Mouse (Mus musculus) erythroblast, embryonic 14.5 days (primary cell): ENCODE results near the gene 2300003K06Rik. TPM values are rescaled to one million over a fixed set of nuclear protein-coding genes. Genes with fewer than 3 reads are reported as not detected.
"Not testable (repeated sequence)": the region's sequence is repeated elsewhere in the genome, so short reads cannot be mapped to it uniquely, and the experiment has no call there.

Experiments used
- H3K27me3 ChIP-seq: 2 replicates; pipeline ENCODE4 v1.6.1; 2012; ENCODE audit warnings: inconsistent platforms; ENCODE audit not compliant: control insufficient read depth
- H3K36me3 ChIP-seq: 2 replicates; pipeline ENCODE4 v1.6.1; 2012; ENCODE audit warnings: mild to moderate bottlenecking, inconsistent platforms; ENCODE audit not compliant: control insufficient read depth
- H3K4me1 ChIP-seq: 2 replicates; pipeline ENCODE4 v1.6.1; 2012; ENCODE audit warnings: inconsistent platforms; ENCODE audit not compliant: control insufficient read depth
- H3K4me3 ChIP-seq: replicated peaks from 2 replicates; pipeline ENCODE3; 2012; ENCODE audit warnings: moderate library complexity, mild to moderate bottlenecking, inconsistent platforms
- H3K9me3 ChIP-seq: 2 replicates; pipeline ENCODE4 v1.6.1; 2012; ENCODE audit warnings: low read length, inconsistent platforms, mixed read lengths; ENCODE audit not compliant: control insufficient read depth
- GATA1 ChIP-seq: IDR thresholded peaks from 2 replicates; pipeline ENCODE4 v1.6.1; 2012; ENCODE audit warnings: low read length, inconsistent platforms, mixed read lengths
- TAL1 ChIP-seq: IDR thresholded peaks from 3 replicates; pipeline ENCODE4 v1.6.1; 2012; ENCODE audit warnings: low read length, inconsistent platforms, mixed read lengths
- polyA plus RNA-seq: library from polyadenylated mRNA; stranded (reverse); fragments of >175 nt; gene quantifications from 2 replicates; pipeline ENCODE4 v1.2.3, GENCODE M21; 2012

2300003K06Rik gene
- not detected in 2 replicates for polyA plus RNA-seq

DNA sequence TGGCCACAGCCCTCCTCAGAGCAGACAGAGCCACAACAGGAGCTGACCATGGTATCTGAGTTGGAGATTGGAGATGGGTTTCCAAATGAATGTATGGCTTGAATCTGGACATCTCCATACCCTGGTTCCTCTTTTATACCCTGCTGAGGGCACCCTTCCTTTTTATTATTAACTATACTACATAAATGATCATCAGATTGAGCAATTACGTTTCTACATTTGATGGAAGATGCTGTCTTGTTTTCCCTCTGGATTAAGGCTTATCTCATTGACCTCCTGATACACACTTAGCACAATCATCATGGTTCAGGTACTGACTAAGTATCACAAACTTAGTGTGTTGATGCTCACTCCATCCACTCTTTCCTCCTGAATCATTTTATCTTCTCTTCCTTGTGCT, at the start of gene 2300003K06Rik:
TSS of gene 2300003K06Rik (minus strand) at position 101 of the 400 bp plus-strand sequence.
- Histone ChIP-seq H3K36me3 (no peaks in the 10 kb centered on the region), H3K9me3 (peaks cover 15% of the 10 kb centered on the region), H3K27me3 (no peaks in the 10 kb centered on the region), H3K4me1 (no peaks in the 10 kb centered on the region), H3K4me3 (no peak within 1 kb of the TSS)
- TF ChIP-seq TAL1 (no peak), GATA1 (no peak)

DNA sequence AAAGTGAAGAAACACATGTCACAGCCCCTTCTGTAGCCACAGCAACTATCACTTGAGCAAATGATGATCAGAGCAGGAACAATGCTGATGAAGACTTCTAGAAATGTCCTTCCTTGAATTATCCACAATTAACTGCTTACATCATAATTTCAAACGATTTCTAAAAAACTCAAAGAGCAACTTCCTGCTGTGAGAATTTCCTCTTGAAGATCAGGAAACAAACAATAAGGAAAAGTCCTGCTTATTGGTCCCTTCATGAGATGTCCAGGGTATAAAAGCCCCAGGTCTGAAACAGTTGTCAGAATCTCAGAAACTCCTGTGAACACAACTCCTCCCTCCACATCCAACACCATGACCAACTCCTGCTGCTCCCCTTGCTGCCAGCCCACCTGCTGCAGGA, 41.0 kb upstream of the 2300003K06Rik start, which contains the start of gene Gm11567:
TSS of gene Gm11567 (plus strand) at position 301 of the 400 bp plus-strand sequence.
- H3K27me3 ChIP-seq, H3K36me3 ChIP-seq, H3K4me1 ChIP-seq, H3K4me3 ChIP-seq, H3K9me3 ChIP-seq: not testable (repeated sequence)

DNA sequence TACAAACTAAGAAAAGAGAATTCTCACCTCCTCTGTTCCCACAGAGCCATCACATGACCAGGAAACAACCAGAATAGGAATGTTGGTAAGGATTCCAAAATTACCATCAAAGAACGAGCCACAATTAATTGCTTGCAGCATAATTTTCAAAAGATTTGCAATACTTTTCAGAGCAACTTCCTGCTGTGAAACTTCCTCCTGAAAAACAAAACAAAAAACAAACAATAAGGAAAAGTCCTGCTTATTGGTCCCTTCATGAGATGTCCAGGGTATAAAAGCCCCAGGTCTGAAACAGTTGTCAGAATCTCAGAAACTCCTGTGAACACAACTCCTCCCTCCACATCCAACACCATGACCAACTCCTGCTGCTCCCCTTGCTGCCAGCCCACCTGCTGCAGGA, 35.2 kb upstream of the 2300003K06Rik start, which contains the start of gene Krtap9-1:
TSS of gene Krtap9-1 (plus strand) at position 301 of the 400 bp plus-strand sequence.
- not testable (repeated sequence) for H3K4me1 ChIP-seq, H3K9me3 ChIP-seq, H3K36me3 ChIP-seq, H3K27me3 ChIP-seq, H3K4me3 ChIP-seq

DNA sequence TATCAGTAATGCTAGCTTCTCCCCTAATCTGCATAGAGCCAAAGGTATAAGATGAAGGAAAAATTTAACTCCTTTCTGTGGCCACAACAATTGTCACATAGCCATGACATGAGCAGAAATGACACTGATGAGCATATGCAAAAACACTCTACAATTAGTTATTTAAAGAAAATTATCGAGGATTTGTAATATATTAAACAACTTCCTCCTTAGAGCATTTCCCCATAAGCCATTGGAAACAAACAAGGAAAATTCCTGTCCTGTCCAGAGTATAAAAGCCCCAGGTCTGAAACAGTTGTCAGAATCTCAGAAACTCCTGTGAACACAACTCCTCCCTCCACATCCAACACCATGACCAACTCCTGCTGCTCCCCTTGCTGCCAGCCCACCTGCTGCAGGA, 26.3 kb upstream of the 2300003K06Rik start, which contains the start of gene Gm11559:
TSS of gene Gm11559 (plus strand) at position 301 of the 400 bp plus-strand sequence.
- H3K9me3 ChIP-seq, H3K4me3 ChIP-seq, H3K4me1 ChIP-seq, H3K27me3 ChIP-seq, H3K36me3 ChIP-seq: not testable (repeated sequence)

DNA sequence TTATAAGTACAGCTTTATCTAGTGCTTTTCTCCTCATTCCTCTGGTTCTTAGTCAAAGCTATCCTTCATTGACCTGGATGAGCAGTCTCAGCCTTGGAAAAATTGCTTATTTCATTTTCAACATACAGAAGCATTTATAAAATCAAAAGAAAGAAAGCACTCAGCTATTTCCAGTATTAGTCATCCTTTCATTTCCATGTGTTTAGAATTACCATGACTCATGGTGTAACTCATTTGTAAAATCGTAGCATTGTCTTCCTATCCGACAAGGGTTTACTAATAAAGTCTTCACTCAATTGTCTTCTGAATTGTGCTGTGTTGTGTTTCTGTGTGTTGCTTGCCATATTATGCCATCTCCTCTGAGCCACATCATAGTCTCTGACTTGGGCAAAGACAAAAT, 20.9 kb upstream of the 2300003K06Rik start:
- Histone ChIP-seq H3K27me3 (no peaks in the 10 kb centered on the region), H3K4me3 (no peak overlapping the region), H3K36me3 (no peaks in the 10 kb centered on the region), H3K4me1 (no peaks in the 10 kb centered on the region), H3K9me3 (no peaks in the 10 kb centered on the region)
- no peak for TF ChIP-seq TAL1
- no peak for TF ChIP-seq GATA1

DNA sequence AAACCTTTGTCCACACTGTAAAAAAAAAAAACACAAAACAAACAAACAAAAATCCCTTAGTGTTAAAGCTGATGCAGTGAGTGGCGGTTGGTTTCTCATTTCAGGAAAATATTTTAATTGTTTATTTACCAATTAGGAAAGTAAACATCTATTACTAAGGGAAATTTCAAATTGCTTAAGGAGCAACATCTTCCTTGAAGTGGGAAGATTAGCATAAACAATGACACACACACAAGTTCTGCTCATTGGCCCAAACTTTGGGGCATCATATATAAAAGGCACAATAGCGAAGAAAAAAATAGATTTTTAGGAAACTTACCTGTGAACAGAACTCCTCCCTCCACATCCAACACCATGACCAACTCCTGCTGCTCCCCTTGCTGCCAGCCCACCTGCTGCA, 19.8 kb upstream of the 2300003K06Rik start, which contains the start of gene Gm11568:
TSS of gene Gm11568 (plus strand) at position 301 of the 400 bp plus-strand sequence.
- TF ChIP-seq TAL1 (no peak), GATA1 (no peak)
- no peaks in the 10 kb centered on the region for H3K9me3 ChIP-seq
- H3K4me1 ChIP-seq, result no peaks in the 10 kb centered on the region
- no peak within 1 kb of the TSS for H3K4me3 ChIP-seq
- no peaks in the 10 kb centered on the region for H3K36me3 ChIP-seq
- no peaks in the 10 kb centered on the region for H3K27me3 ChIP-seq

DNA sequence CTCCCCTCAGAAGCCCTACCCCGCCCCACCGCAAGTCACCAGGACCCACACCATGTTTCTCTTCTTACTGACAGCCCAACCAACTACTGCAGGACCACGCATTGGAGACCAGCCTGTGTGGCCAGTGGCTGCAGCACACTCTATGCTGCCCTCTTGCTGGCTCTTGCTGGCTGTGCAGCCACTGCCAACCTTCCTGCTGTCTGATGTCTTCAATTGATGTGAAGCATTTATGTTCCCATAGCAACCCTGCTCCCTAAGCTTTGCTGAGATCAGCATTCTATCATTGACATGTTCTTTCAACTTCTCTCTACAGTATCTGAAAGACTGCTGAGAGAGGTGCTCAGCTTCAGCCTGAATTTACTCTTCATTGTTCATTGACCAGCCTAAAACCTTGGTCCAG, 16.3 kb upstream of the 2300003K06Rik start:
- no peaks in the 10 kb centered on the region for H3K4me1 ChIP-seq
- H3K27me3 ChIP-seq, result no peaks in the 10 kb centered on the region
- peaks cover 2% of the 10 kb centered on the region; the same call in 1 of the 2 replicates for H3K9me3 ChIP-seq
- no peak overlapping the region for H3K4me3 ChIP-seq
- TF ChIP-seq GATA1 (no peak), TAL1 (no peak)
- no peaks in the 10 kb centered on the region for H3K36me3 ChIP-seq

DNA sequence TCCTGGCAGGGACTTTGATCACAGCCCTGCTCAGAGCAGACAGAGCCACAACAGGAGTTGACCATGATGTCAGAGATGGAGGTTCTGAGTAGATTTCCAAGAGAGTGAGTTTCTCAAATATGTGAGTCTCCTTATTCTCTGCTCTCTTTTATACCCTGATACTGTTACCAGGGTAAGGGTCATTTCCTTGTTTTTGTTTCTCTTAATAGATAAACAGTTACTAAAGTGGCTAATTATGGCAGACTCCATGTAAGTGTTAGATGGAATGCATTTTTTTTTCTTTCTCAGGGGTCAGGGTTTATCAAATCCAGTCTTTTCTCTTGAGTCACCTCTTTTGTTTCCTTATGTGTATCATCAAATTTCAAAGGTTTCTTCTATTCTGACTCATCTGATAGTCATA, 13.6 kb upstream of the 2300003K06Rik start, which contains the start of gene Krtap4-16:
TSS of gene Krtap4-16 (minus strand) at position 101 of the 400 bp plus-strand sequence.
- Histone ChIP-seq H3K4me3 (no peak within 1 kb of the TSS), H3K9me3 (peaks cover 4% of the 10 kb centered on the region; the same call in 1 of the 2 replicates), H3K27me3 (no peaks in the 10 kb centered on the region), H3K4me1 (no peaks in the 10 kb centered on the region), H3K36me3 (no peaks in the 10 kb centered on the region)
- TF ChIP-seq TAL1 (no peak), GATA1 (no peak)

DNA sequence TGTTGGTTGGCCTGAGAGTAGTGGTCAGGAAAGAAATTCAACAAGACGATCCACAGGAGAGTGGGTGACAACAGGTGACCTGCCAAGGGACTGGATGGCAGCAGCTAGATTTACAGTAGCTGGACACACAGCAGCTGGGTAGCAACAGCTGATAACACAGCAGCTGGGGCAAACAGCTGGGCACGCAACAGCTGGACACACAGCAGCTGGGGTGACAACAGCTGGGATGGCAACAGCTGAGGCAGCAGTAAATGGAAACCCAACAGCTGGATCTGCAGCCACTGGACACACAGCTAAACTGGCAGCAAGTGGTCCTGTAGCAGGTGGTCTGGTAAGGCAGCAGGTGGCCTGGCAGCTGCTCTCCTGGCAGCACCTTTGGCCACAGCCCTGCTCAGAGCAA, 8.9 kb upstream of the 2300003K06Rik start:
- H3K4me1 ChIP-seq, result no peaks in the 10 kb centered on the region
- H3K9me3 ChIP-seq, result peaks cover 4% of the 10 kb centered on the region; the same call in 1 of the 2 replicates
- H3K4me3 ChIP-seq, result no peak overlapping the region
- TF ChIP-seq TAL1 (no peak), GATA1 (no peak)
- H3K27me3 ChIP-seq, result no peaks in the 10 kb centered on the region
- no peaks in the 10 kb centered on the region for H3K36me3 ChIP-seq

DNA sequence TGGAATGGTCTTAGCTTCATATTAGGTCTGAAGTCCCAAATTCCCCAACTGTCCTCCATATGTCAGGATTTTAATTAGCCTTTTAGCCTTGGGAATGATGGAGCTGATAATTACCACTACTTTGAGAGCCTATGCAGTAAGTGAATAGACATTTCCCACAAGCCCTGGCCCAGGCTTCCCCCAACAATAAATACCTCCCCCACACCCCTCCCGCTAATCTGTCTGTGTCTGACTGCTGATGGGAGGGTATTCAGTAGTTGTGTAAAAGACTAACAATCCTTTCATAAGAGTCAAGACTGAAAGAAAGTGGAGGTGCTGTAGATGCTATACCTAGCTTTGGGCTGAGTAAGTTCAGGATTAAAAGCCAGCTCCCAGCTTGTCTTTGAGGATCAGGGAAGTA, 4.3 kb upstream of the 2300003K06Rik start:
- TF ChIP-seq TAL1 (no peak), GATA1 (no peak)
- Histone ChIP-seq H3K4me1 (no peaks in the 10 kb centered on the region), H3K27me3 (no peaks in the 10 kb centered on the region), H3K9me3 (peaks cover 12% of the 10 kb centered on the region), H3K4me3 (no peak overlapping the region), H3K36me3 (no peaks in the 10 kb centered on the region)

DNA sequence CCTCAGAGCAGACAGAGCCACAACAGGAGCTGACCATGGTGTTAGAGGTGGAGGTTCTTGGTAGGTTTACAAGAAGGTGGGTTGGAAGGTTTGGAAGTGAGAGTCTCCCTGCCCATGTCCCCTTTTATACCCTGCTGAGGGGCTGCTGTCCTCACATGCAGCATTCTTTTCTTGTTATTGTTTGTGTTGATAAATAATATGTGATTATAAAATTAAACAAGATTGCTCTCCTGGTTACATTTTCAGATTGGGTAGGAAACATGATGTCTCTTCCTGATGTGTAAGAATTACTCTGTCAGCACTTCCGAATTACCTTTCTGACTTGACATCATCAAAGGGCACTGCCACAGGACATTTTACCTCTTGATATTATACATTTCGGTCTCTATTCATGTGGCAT, 22.3 kb downstream of the 2300003K06Rik start, which contains the start of gene Gm11564:
TSS of gene Gm11564 (minus strand) at position 101 of the 400 bp plus-strand sequence.
- H3K36me3 ChIP-seq, H3K4me1 ChIP-seq, H3K27me3 ChIP-seq, H3K4me3 ChIP-seq, H3K9me3 ChIP-seq: not testable (repeated sequence)

DNA sequence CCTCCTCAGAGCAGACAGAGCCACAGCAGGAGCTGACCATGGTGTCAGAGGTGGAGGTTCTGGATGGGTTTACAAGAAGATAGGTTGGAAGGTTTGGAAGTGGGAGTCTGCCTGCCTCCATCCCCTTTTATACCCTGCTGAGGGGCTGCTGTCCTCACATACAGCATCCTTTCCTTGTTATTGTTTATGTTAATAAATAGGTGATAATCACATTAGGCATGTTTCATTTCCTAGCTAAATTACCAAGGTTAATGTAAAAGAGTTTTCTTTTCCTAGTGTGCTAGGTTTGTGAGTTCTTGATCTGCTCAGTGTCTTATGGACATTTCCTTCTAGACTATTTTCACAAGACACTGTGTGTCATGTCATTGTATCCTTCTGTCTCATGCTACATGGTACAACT, 28.1 kb downstream of the 2300003K06Rik start, which contains the start of gene Krtap4-13:
TSS of gene Krtap4-13 (minus strand) at position 101 of the 400 bp plus-strand sequence.
- H3K4me3 ChIP-seq, H3K9me3 ChIP-seq, H3K27me3 ChIP-seq, H3K36me3 ChIP-seq, H3K4me1 ChIP-seq: not testable (repeated sequence)

DNA sequence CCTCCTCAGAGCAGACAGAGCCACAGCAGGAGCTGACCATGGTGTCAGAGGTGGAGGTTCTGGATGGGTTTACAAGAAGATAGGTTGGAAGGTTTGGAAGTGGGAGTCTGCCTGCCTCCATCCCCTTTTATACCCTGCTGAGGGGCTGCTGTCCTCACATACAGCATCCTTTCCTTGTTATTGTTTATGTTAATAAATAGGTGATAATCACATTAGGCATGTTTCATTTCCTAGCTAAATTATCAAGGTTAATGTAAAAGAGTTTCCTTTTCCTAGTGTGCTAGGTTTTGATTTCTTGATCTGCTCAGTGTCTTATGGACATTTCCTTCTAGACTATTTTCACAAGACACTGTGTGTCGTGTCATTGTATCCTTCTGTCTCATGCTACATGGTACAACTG, 33.5 kb downstream of the 2300003K06Rik start, which contains the start of gene Gm11554:
TSS of gene Gm11554 (minus strand) at position 101 of the 400 bp plus-strand sequence.
- not testable (repeated sequence) for H3K27me3 ChIP-seq, H3K9me3 ChIP-seq, H3K36me3 ChIP-seq, H3K4me1 ChIP-seq, H3K4me3 ChIP-seq

DNA sequence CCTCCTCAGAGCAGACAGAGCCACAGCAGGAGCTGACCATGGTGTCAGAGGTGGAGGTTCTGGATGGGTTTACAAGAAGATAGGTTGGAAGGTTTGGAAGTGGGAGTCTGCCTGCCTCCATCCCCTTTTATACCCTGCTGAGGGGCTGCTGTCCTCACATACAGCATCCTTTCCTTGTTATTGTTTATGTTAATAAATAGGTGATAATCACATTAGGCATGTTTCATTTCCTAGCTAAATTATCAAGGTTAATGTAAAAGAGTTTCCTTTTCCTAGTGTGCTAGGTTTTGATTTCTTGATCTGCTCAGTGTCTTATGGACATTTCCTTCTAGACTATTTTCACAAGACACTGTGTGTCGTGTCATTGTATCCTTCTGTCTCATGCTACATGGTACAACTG, 39.0 kb downstream of the 2300003K06Rik start, which contains the start of gene Gm11569:
TSS of gene Gm11569 (minus strand) at position 101 of the 400 bp plus-strand sequence.
- not testable (repeated sequence) for H3K4me3 ChIP-seq, H3K4me1 ChIP-seq, H3K27me3 ChIP-seq, H3K36me3 ChIP-seq, H3K9me3 ChIP-seq
